Mouse (Mus musculus) intestine, postnatal 0 days (tissue): Measurements from ENCODE around the gene Ssr1. TPM values are rescaled to one million over a fixed set of nuclear protein-coding genes. Genes with fewer than 3 reads are reported as not detected.
A peak's percentile ranks its signal among the peaks of the same experiment; 100 is the strongest.

Source experiments
- ATAC-seq: fragments of 200-750 bp; cut with Nextera tagmentation; 2 replicates; pipeline ENCODE4 v1.8.0; 2017; ENCODE audit warnings: mild to moderate bottlenecking, moderate TSS enrichment, moderate library complexity
- H3K27ac ChIP-seq: fragments of 300-500 bp; sonication (generic); 2 replicates; pipeline ENCODE4 v1.5.1; 2014; ENCODE audit warnings: mild to moderate bottlenecking, low read depth, low read length, moderate library complexity
- H3K27me3 ChIP-seq: fragments of 300-500 bp; sonication (generic); replicated peaks from 2 replicates; pipeline ENCODE4 v1.6.1; 2014; ENCODE audit warnings: low read length, mixed read lengths; ENCODE audit not compliant: control insufficient read depth, insufficient read depth
- H3K36me3 ChIP-seq: fragments of 300-500 bp; sonication (generic); 2 replicates; pipeline ENCODE4 v1.6.1; 2014; ENCODE audit warnings: mild to moderate bottlenecking, moderate library complexity; ENCODE audit not compliant: control insufficient read depth, insufficient read depth
- H3K4me1 ChIP-seq: fragments of 300-500 bp; sonication (generic); replicated peaks from 2 replicates; pipeline ENCODE4 v1.6.1; 2014; ENCODE audit warnings: antibody characterized with exemption, low read length, mixed read lengths; ENCODE audit not compliant: control insufficient read depth, insufficient read depth
- H3K4me2 ChIP-seq: fragments of 300-500 bp; sonication (generic); replicated peaks from 2 replicates; pipeline ENCODE4 v1.6.1; 2014; ENCODE audit warnings: low read depth, mild to moderate bottlenecking, moderate library complexity
- H3K4me3 ChIP-seq: fragments of 300-500 bp; sonication (generic); 2 replicates; pipeline ENCODE4 v1.5.1; 2014; ENCODE audit warnings: low read depth, low read length
- H3K9ac ChIP-seq: fragments of 300-500 bp; sonication (generic); 2 replicates; pipeline ENCODE4 v1.6.1; 2014; ENCODE audit warnings: mild to moderate bottlenecking, low read depth, low read length
- H3K9me3 ChIP-seq: fragments of 300-500 bp; sonication (generic); 2 replicates; pipeline ENCODE4 v1.6.1; 2016; ENCODE audit warnings: mixed run types; ENCODE audit not compliant: control insufficient read depth
- CTCF ChIP-seq: sonication (generic); IDR thresholded peaks from 2 replicates; pipeline ENCODE4 v1.5.1; 2016; ENCODE audit warnings: low read depth, mild to moderate bottlenecking, control low read depth, antibody characterized with exemption, moderate library complexity
- WGBS: fragments of 180-500 bp; shearing (Covaris S2); extraction: QIAGEN DNeasy Blood & Tissue Kit; methylation state at CpG from one replicate; pipeline ENCODE4 v1.1.7; 2014; 5-methylcytosine and 5-hydroxymethylcytosine counted together
- polyA plus RNA-seq: library from polyadenylated mRNA; unstranded; fragments of >200 nt; fragmentation: Nextera tagmentation; extraction: Ambion mirVana; gene quantifications from 2 replicates; pipeline ENCODE4 v1.2.1, GENCODE M21; 2015

Ssr1 gene
- polyA plus RNA-seq, 1 experiment from 2014 or later = 77.9 TPM

GRCm38 (mm10) chr13:37967052-37967437 is 27.0 kb downstream of the Ssr1 start:
- H3K4me2 ChIP-seq = peak overlapping the region; percentile 4; the same call in 1 of the 2 replicates
- no peak overlapping the region for H3K9ac ChIP-seq
- H3K4me1 ChIP-seq = no peaks in the 10 kb centered on the region
- H3K36me3 ChIP-seq = no peaks in the 10 kb centered on the region
- TF ChIP-seq CTCF = no peak
- no peak overlapping the region for H3K27ac ChIP-seq
- H3K9me3 ChIP-seq = no peaks in the 10 kb centered on the region
- H3K27me3 ChIP-seq = no peaks in the 10 kb centered on the region
- H3K4me3 ChIP-seq = no peak overlapping the region
- 60% methylated on average over 12 of the region's 12 CpGs for WGBS
- ATAC-seq = no peak

GRCm38 (mm10) chr13:37966256-37967051 is 27.6 kb downstream of the Ssr1 start:
- Histone ChIP-seq H3K4me1 (no peaks in the 10 kb centered on the region), H3K4me2 (no peak overlapping the region), H3K27ac (no peak overlapping the region), H3K4me3 (no peak overlapping the region), H3K36me3 (no peaks in the 10 kb centered on the region), H3K9ac (no peak overlapping the region), H3K27me3 (no peaks in the 10 kb centered on the region), H3K9me3 (no peaks in the 10 kb centered on the region)
- WGBS = 55% methylated on average over 15 of the region's 15 CpGs
- TF ChIP-seq CTCF = no peak
- ATAC-seq = no peak

- H3K36me3 ChIP-seq = no peaks in the 10 kb centered on the region
- no peaks in the 10 kb centered on the region for H3K4me1 ChIP-seq
- no peak overlapping the region for H3K9ac ChIP-seq
- WGBS = 57% methylated on average over 17 of the region's 17 CpGs
- no peaks in the 10 kb centered on the region for H3K27me3 ChIP-seq
- no peak for ATAC-seq
- H3K27ac ChIP-seq = no peak overlapping the region
- TF ChIP-seq CTCF = peak; percentile 53
- no peak overlapping the region for H3K4me2 ChIP-seq
- H3K4me3 ChIP-seq = no peak overlapping the region
- H3K9me3 ChIP-seq = no peaks in the 10 kb centered on the region
Measured at GRCm38 (mm10) chr13:37965126-37965914, 28.7 kb downstream of the Ssr1 start.

- no peak for TF ChIP-seq CTCF
- no peak overlapping the region for H3K27ac ChIP-seq
- ATAC-seq = no peak
- 60% methylated on average over 20 of the region's 20 CpGs for WGBS
- no peaks in the 10 kb centered on the region for H3K4me1 ChIP-seq
- 0 out of 2 replicates have a peak overlapping the region, but pooled peaks have one; percentile 4 for H3K9ac ChIP-seq
- peak overlapping the region; percentile 34; the same call in 1 of the 2 replicates for H3K4me3 ChIP-seq
- no peaks in the 10 kb centered on the region for H3K9me3 ChIP-seq
- H3K27me3 ChIP-seq = no peaks in the 10 kb centered on the region
- H3K4me2 ChIP-seq = peak overlapping the region; percentile 65
- no peaks in the 10 kb centered on the region for H3K36me3 ChIP-seq
Measured at GRCm38 (mm10) chr13:37964128-37965087, 29.6 kb downstream of the Ssr1 start.

- Histone ChIP-seq H3K9ac (0 out of 2 replicates have a peak overlapping the region, but pooled peaks have one; percentile 4), H3K9me3 (no peaks in the 10 kb centered on the region), H3K27ac (no peak overlapping the region), H3K36me3 (no peaks in the 10 kb centered on the region), H3K4me2 (peak overlapping the region; percentile 65), H3K4me3 (peak overlapping the region; percentile 34), H3K27me3 (no peaks in the 10 kb centered on the region), H3K4me1 (no peaks in the 10 kb centered on the region)
- peak; percentile 58 for ATAC-seq
- 6% methylated on average over 12 of the region's 12 CpGs for WGBS
- peak; percentile 93 for TF ChIP-seq CTCF
Measured at GRCm38 (mm10) chr13:37963354-37964007, 30.5 kb downstream of the Ssr1 start.
